Mouse (Mus musculus): ENCODE measurements around the gene Manf. TPM values are rescaled to one million over a fixed set of nuclear protein-coding genes. Genes with fewer than 3 reads are reported as not detected.
A peak's percentile ranks its signal among the peaks of the same experiment; 100 is the strongest.

Manf gene
- polyA plus RNA-seq, 1 experiment from 2014 or later: 286 TPM

DNA sequence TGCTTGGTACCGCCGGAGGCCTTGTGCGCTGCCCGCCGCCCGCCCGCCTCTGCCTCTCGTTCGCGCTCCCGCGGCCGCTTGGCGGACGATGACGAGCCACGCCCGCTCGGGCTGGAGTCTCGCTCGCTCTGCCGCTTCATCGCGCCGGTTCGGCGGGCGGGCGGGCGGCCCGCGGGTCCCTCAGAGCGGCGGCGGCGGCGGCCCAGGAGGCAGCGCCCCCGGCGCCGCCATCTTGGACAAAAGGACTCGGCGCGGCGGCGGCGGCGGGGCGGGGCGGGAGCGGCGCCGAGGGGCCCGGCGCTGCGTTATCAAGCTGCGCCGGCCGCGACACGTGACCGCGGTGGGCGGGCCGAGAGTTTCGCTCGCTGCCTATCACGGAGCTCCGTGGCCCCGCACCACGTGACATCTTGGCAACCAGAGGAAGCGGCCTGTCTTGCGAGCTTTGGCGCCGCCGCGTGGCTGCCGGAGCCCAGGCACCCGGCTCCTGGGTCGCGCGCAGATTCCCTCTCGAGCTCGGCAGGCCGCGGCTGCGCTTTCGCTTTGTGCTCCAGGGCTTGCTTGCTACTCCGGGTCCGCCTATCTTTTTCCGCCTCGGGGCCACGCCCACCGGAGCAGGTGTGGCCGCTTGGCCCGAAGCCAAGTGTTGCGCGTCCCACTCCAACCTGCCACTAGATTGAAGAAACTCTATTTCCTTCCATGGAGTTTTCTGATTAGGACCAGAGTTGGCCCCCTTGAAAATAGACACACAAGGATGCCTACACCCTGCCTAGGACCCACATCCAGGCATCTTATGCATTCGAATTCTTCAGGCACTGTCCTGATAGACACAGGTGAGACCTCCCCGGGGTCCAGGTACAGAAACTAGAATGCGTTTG, 4.7 kb downstream of the Manf start, which contains the start of gene Rbm15b:
Rbm15b (minus strand) TSS at position 601 of the 875 bp plus-strand sequence.
- peak within 1 kb of the TSS; percentile 80 for H3K27ac ChIP-seq (ENCODE audit: low read length)
- H3K27me3 ChIP-seq (ENCODE audit: control insufficient read depth, insufficient read depth, low read depth, low read length): no peaks in the 10 kb centered on the region
- peak within 1 kb of the TSS; percentile 86 for H3K4me3 ChIP-seq (ENCODE audit: low read length)
- H3K9me3 ChIP-seq (ENCODE audit: control insufficient read depth, low read length): no peaks in the 10 kb centered on the region
- ATAC-seq (ENCODE audit: low read depth): peak; percentile 82
- 4% methylated on average over 50 of the region's 101 CpGs for WGBS
- peak within 1 kb of the TSS; percentile 99 for H3K4me2 ChIP-seq (ENCODE audit: low read depth, low read length)
- H3K4me1 ChIP-seq (replicated peaks; ENCODE audit: control insufficient read depth, insufficient read depth, low read length): peaks cover 57% of the 10 kb centered on the region
- H3K36me3 ChIP-seq (ENCODE audit: control insufficient read depth, insufficient read depth, low read length): peaks cover 32% of the 10 kb centered on the region
- H3K9ac ChIP-seq (ENCODE audit: low read length): peak within 1 kb of the TSS; percentile 96

DNA sequence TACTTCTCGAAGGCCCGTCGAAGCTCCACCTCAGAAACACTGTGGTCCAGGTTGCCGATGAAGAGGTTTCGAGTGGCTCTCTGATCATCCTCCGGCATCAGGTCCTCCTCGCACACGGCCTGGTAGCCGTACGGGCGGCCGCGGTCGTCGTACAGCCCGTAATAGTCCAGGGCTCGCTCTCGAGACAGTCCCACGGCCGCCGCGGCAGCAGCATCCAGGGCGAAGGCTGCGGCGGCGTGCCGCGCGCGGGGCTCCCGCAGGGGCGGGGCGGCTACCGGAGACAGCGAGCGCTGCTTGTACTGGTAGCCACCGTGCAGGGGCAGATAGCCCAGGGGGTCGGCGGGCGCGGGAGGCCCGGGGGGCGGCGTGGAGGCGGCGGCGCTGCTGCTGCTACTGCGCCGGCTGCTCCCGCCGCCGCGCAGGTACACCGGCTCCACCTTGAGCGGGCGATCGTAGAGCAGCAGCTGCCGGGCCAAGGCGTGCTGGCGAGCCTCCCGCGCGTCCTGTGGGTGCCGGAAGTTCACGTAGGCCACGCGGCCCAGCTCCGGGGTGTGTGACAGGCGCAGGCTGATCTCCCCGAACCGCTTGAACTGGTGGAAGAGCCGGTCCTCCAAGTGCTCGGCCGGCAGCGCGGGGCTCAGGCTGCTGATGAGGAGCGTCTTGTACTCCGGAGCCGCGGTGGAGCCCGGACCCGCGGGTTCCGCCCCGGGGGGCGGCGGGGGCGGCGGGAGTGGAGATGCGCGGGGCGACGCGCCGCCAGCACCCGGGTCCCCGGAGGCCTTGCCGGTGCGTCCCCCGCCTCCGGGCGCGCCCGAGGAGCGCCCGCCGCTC, 5.7 kb downstream of the Manf start:
- H3K4me3 ChIP-seq (ENCODE audit: low read length): peak overlapping the region; percentile 86
- ATAC-seq (ENCODE audit: low read depth): peak; percentile 8; the same call in 1 of the 2 replicates
- H3K4me2 ChIP-seq (ENCODE audit: low read depth, low read length): peak overlapping the region; percentile 99
- WGBS: under 1% methylated on average over 84 of the region's 107 CpGs
- no peaks in the 10 kb centered on the region for H3K27me3 ChIP-seq (ENCODE audit: control insufficient read depth, insufficient read depth, low read depth, low read length)
- H3K4me1 ChIP-seq (replicated peaks; ENCODE audit: control insufficient read depth, insufficient read depth, low read length): peaks cover 57% of the 10 kb centered on the region
- H3K36me3 ChIP-seq (ENCODE audit: control insufficient read depth, insufficient read depth, low read length): peaks cover 38% of the 10 kb centered on the region
- H3K27ac ChIP-seq (ENCODE audit: low read length): peak overlapping the region; percentile 80
- H3K9ac ChIP-seq (ENCODE audit: low read length): peak overlapping the region; percentile 96
- no peaks in the 10 kb centered on the region for H3K9me3 ChIP-seq (ENCODE audit: control insufficient read depth, low read length)

- no peak overlapping the region for H3K27ac ChIP-seq (ENCODE audit: low read length)
- H3K4me1 ChIP-seq (replicated peaks; ENCODE audit: control insufficient read depth, insufficient read depth, low read length): peaks cover 49% of the 10 kb centered on the region
- no peaks in the 10 kb centered on the region for H3K9me3 ChIP-seq (ENCODE audit: control insufficient read depth, low read length)
- peak overlapping the region; percentile 86 for H3K4me3 ChIP-seq (ENCODE audit: low read length)
- peaks cover 39% of the 10 kb centered on the region for H3K36me3 ChIP-seq (ENCODE audit: control insufficient read depth, insufficient read depth, low read length)
- ATAC-seq (ENCODE audit: low read depth): no peak
- H3K4me2 ChIP-seq (ENCODE audit: low read depth, low read length): peak overlapping the region; percentile 99
- H3K9ac ChIP-seq (ENCODE audit: low read length): peak overlapping the region; percentile 96
- no peaks in the 10 kb centered on the region for H3K27me3 ChIP-seq (ENCODE audit: control insufficient read depth, insufficient read depth, low read depth, low read length)
- WGBS: 9% methylated on average over 44 of the region's 44 CpGs
These were observed 6.5 kb downstream of the Manf start for GRCm38 (mm10) chr9:106884996-106885900.

DNA sequence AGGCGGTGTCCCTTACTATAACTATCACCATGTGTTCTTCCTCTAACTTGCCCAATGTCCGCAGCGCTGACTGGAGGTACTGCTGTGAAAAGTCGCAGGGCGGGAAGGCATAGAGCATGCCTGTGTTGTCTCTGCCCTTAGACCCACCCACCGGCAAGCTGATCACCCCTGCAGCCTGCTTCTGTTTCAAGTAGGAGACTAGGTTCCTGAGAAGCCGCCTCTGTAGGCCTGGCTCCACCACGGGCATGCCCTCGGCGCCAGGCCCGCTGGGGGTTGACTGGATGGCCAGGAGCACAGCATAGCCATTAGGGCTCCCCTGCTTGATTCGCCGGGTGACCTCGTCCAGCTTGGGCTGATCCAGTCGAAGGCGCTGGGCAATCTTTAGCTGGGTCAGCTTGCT, 7.5 kb downstream of the Manf start:
- peaks cover 29% of the 10 kb centered on the region for H3K36me3 ChIP-seq (ENCODE audit: control insufficient read depth, insufficient read depth, low read length)
- no peaks in the 10 kb centered on the region for H3K9me3 ChIP-seq (ENCODE audit: control insufficient read depth, low read length)
- H3K4me3 ChIP-seq (ENCODE audit: low read length): peak overlapping the region; percentile 86
- peak overlapping the region; percentile 99 for H3K4me2 ChIP-seq (ENCODE audit: low read depth, low read length)
- ATAC-seq (ENCODE audit: low read depth): no peak
- no peaks in the 10 kb centered on the region for H3K27me3 ChIP-seq (ENCODE audit: control insufficient read depth, insufficient read depth, low read depth, low read length)
- H3K27ac ChIP-seq (ENCODE audit: low read length): no peak overlapping the region
- peaks cover 41% of the 10 kb centered on the region for H3K4me1 ChIP-seq (replicated peaks; ENCODE audit: control insufficient read depth, insufficient read depth, low read length)
- WGBS: 14% methylated on average over 16 of the region's 16 CpGs
- peak overlapping the region; percentile 96 for H3K9ac ChIP-seq (ENCODE audit: low read length)

DNA sequence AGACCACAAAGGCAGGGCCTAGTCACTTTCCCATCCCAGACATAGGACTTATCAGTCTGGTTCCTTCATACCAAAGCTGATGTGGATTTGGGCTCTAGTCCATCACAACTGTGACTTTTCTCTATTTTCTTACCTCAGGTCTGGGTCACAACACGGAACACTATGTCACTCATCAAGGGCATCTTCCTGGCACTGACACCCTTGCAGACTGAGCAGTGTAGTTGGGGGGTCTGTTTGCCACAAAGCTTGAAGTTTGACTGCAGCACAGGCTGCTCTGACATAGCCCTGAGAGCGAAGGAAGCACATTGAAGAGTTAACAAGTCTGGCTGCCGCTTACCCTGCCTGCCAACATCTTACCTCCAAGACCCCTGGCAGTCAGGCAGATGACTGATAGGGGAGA, 8.7 kb downstream of the Manf start:
- Histone ChIP-seq H3K27ac (ENCODE audit: low read length) (no peak overlapping the region), H3K4me1 (replicated peaks; ENCODE audit: control insufficient read depth, insufficient read depth, low read length) (peaks cover 37% of the 10 kb centered on the region), H3K9ac (ENCODE audit: low read length) (no peak overlapping the region), H3K4me3 (ENCODE audit: low read length) (no peak overlapping the region; the same call in 1 of the 2 replicates), H3K36me3 (ENCODE audit: control insufficient read depth, insufficient read depth, low read length) (peaks cover 23% of the 10 kb centered on the region), H3K4me2 (ENCODE audit: low read depth, low read length) (0 out of 2 replicates have a peak overlapping the region, but pooled peaks have one; percentile 25), H3K27me3 (ENCODE audit: control insufficient read depth, insufficient read depth, low read depth, low read length) (no peaks in the 10 kb centered on the region), H3K9me3 (ENCODE audit: control insufficient read depth, low read length) (no peaks in the 10 kb centered on the region)
- WGBS: 61% methylated on average over 3 of the region's 3 CpGs
- no peak for ATAC-seq (ENCODE audit: low read depth)

- WGBS: 68% methylated on average over 4 of the region's 4 CpGs
- Histone ChIP-seq H3K9me3 (ENCODE audit: control insufficient read depth, low read length) (no peaks in the 10 kb centered on the region), H3K4me2 (ENCODE audit: low read depth, low read length) (no peak overlapping the region), H3K9ac (ENCODE audit: low read length) (no peak overlapping the region), H3K4me1 (replicated peaks; ENCODE audit: control insufficient read depth, insufficient read depth, low read length) (peaks cover 33% of the 10 kb centered on the region), H3K36me3 (ENCODE audit: control insufficient read depth, insufficient read depth, low read length) (peaks cover 20% of the 10 kb centered on the region), H3K27ac (ENCODE audit: low read length) (no peak overlapping the region), H3K27me3 (ENCODE audit: control insufficient read depth, insufficient read depth, low read depth, low read length) (no peaks in the 10 kb centered on the region), H3K4me3 (ENCODE audit: low read length) (no peak overlapping the region)
- ATAC-seq (ENCODE audit: low read depth): no peak
These were observed 9.6 kb downstream of the Manf start for GRCm38 (mm10) chr9:106882176-106882575.

DNA sequence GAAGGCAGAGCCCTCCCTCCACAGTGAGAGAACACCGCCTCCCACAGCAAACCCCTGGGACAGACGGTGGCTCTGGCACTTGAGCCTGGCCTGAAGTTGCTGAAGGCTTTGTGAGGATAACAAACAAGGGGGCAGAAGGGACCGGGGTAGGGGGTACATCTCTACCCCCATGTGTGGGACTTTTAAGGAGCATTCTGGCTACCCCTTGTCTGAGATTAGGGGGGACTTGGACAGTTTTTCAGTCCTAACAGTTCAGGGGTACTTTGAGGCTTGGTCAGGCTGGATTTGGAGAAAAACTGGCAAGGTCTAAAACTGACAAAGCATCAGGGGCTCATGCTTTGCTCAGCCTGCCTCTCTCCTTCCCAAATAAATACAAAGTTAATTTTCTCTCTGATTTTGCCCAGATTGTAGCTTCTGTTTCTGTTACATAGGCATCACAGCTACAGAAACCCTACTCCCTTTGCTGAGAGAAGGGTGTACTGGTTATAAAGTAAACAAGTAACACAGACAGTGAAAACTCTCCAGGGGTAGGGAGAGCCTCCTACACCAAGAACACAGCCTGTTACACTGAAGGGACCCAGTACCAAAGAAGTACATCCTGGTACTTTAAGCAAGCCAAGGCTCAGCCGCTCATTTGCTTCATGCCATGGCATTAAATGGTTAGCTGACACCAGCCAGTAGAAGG, 10.6 kb downstream of the Manf start:
- H3K4me3 ChIP-seq (ENCODE audit: low read length): no peak overlapping the region
- H3K36me3 ChIP-seq (ENCODE audit: control insufficient read depth, insufficient read depth, low read length): peaks cover 26% of the 10 kb centered on the region
- peaks cover 33% of the 10 kb centered on the region for H3K4me1 ChIP-seq (replicated peaks; ENCODE audit: control insufficient read depth, insufficient read depth, low read length)
- no peaks in the 10 kb centered on the region for H3K9me3 ChIP-seq (ENCODE audit: control insufficient read depth, low read length)
- no peak overlapping the region for H3K9ac ChIP-seq (ENCODE audit: low read length)
- no peaks in the 10 kb centered on the region for H3K27me3 ChIP-seq (ENCODE audit: control insufficient read depth, insufficient read depth, low read depth, low read length)
- no peak overlapping the region for H3K27ac ChIP-seq (ENCODE audit: low read length)
- 54% methylated on average over 4 of the region's 4 CpGs for WGBS
- no peak overlapping the region for H3K4me2 ChIP-seq (ENCODE audit: low read depth, low read length)
- ATAC-seq (ENCODE audit: low read depth): no peak

DNA sequence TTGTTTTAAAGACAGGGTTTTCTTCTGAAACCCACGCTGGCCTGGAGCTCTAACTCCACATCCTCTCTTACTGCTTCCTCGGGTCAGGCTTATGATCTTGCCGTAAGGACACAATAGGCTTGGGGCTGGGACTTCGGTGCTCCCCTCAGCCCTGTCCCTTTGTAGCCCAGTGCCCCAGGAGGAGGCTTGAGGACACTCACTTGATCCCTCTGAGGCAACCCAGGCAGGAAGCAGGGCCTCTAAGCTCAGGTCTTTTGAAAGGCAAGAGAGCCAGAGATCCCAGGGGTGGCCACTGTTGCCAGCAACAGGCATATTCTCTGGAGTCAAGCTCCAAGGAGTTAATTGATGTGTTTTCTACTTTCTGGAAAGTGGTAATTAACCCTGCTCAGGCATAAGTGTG, 12.3 kb downstream of the Manf start:
- no peaks in the 10 kb centered on the region for H3K27me3 ChIP-seq (ENCODE audit: control insufficient read depth, insufficient read depth, low read depth, low read length)
- peaks cover 29% of the 10 kb centered on the region for H3K36me3 ChIP-seq (ENCODE audit: control insufficient read depth, insufficient read depth, low read length)
- no peak overlapping the region for H3K4me2 ChIP-seq (ENCODE audit: low read depth, low read length)
- H3K4me3 ChIP-seq (ENCODE audit: low read length): no peak overlapping the region
- H3K9me3 ChIP-seq (ENCODE audit: control insufficient read depth, low read length): no peaks in the 10 kb centered on the region
- peaks cover 18% of the 10 kb centered on the region for H3K4me1 ChIP-seq (replicated peaks; ENCODE audit: control insufficient read depth, insufficient read depth, low read length)
- ATAC-seq (ENCODE audit: low read depth): no peak
- no peak overlapping the region for H3K27ac ChIP-seq (ENCODE audit: low read length)
- no peak overlapping the region for H3K9ac ChIP-seq (ENCODE audit: low read length)
- WGBS: 71% methylated on average over 4 of the region's 4 CpGs
